Mouse (Mus musculus) thymus, adult 2 months (tissue): ENCODE data around the gene Gm28230.

Experiments
- CTCF ChIP-seq: fragments of 200-500 bp; IDR thresholded peaks from 2 replicates; pipeline ENCODE4 v1.5.1; 2012; ENCODE audit warnings: mild to moderate bottlenecking, control low read depth, low read length, moderate library complexity, borderline replicate concordance; ENCODE audit not compliant: control insufficient read depth, poor library complexity, insufficient read depth; ENCODE audit errors: extremely low read depth
- POLR2A ChIP-seq: fragments of 200-500 bp; IDR thresholded peaks from 2 replicates; pipeline ENCODE4 v1.6.1; 2012; ENCODE audit warnings: mild to moderate bottlenecking, low read length, control low read depth, moderate library complexity; ENCODE audit not compliant: control insufficient read depth, poor library complexity, insufficient read depth; ENCODE audit errors: extremely low read depth

- TF ChIP-seq CTCF: no peak
- no peak for TF ChIP-seq POLR2A
Observed at GRCm38 (mm10) chr2:74692808-74693431, 33.6 kb upstream of the Gm28230 start.
